Mouse (Mus musculus): ENCODE data around the gene Alox8.

Gene Alox8

DNA sequence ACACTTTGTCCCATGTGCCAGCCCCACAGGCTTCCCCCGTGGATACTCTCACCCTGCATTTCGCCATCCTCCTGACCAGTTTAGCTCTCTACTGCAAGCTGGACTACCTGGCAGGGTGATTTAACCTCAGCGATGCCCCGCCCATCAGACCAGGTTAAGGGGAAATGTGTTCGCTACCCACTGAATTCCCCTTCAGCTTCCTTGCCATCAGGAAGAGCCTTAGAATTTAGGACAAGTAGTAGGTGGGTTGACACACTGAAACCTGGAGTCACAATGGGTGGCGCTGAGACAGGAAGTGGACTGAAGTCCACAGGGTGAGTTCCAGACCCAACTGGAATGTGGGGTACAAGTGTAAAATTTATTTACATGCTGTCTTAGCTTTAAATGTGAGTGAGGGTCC is at the start of gene Alox8:
Gene Alox8 (minus strand): TSS at position 101 of the 400 bp plus-strand sequence.
- DNase-seq (ENCODE audit: low spot score), result no peak

DNA sequence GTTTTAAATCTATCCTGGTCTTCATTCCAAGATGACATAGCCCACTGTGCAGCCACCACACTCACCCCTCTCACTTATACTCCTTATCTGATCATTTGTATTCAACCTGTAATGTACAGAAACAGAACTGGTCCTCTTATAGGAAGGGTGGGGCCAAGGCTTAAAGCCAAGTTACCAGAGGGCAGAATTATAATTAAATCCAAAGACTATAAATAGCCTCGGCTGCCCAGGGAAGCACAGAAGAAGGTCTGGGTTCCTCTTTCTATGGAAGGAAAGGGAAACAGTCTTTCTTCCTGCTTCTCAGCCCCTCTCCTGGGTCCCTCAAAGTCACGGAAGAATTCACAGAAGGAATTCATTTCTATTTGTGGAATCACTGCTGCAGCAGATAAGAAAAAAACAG is 48.0 kb upstream of the Alox8 start:
- DNase-seq (ENCODE audit: low spot score), result no peak

DNA sequence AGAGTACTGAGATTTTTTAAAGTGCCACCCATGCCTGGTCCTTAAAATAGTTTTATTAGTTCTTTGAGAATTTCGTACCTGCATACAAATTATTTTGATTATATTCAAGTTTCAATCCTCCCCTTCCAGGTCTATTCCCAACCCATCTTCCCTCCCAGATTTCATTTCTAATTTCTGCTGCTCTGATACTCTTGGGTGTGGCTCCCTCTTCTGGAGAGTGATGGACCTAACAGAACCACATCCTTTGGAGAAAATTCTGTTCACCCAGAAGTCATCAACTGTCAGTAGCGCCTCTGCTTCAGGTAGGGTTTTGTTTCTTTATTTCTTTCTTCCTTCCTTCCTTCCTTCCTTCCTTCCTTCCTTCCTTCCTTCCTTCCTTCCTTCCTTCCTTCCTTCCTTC is 47.3 kb upstream of the Alox8 start:
- no peak for DNase-seq (ENCODE audit: low spot score)

DNA sequence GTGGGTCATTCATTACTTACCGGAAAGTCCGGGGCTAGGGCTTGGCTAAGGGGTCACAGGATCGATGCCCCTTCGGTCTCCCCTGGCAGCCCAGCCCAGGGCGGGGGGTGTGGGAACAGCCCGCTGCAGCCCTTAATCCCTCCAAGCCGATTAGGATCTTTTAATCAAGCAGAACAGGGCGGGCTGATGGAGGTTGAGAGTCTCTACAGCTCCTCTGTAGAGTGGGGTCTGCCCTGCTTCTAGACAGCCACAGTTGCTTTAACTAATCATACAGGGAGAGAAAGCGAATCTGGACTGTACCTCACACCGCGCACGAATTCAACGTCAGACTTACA is 39.2 kb upstream of the Alox8 start, which contains the start of gene Gucy2e:
Gene Gucy2e (minus strand): TSS at position 111 of the 335 bp plus-strand sequence.
- no peak for DNase-seq (ENCODE audit: low spot score)

DNA sequence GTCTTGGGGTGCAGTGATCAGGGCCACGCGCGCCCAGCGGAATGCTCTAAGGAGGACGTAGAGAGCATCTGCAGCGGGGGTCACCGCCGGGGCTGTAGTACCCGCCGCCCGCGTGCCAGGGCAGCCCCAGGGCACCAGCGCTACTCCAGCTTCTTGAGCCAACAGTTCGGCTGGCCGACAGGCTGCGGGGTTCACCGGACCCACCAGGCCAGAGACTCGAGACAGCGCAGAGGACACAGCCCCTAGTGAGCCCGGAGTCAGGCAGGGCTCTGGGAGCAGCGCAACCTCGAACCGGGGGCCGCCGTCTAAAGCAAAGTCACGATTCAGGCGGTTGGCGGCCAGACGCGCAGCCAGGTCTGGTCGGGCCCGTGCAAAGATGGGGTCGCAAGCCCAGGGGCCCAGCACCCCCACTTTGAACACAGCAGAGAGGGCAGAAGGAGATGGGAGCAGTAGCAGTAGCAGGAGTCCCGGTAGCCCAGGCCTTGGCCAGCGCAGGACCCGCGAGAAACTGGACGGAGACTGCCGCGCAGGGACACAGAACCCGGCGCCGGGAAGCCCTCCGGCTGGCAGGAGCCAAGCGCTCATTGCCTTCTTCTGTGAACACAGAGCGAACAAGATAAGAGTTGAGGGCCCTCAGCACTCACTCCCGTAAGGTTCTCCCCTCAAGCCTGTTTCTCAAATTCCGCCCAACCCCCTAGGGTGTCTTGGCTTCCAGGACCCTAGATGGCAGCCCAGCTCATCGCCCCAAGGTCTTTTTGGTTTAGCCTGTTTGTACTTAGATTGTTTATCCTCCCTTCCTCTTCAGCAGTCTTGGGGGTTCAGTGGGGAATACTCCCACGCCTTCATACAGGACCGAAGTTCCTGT is 38.6 kb upstream of the Alox8 start:
- DNase-seq (ENCODE audit: low spot score), result no peak

DNA sequence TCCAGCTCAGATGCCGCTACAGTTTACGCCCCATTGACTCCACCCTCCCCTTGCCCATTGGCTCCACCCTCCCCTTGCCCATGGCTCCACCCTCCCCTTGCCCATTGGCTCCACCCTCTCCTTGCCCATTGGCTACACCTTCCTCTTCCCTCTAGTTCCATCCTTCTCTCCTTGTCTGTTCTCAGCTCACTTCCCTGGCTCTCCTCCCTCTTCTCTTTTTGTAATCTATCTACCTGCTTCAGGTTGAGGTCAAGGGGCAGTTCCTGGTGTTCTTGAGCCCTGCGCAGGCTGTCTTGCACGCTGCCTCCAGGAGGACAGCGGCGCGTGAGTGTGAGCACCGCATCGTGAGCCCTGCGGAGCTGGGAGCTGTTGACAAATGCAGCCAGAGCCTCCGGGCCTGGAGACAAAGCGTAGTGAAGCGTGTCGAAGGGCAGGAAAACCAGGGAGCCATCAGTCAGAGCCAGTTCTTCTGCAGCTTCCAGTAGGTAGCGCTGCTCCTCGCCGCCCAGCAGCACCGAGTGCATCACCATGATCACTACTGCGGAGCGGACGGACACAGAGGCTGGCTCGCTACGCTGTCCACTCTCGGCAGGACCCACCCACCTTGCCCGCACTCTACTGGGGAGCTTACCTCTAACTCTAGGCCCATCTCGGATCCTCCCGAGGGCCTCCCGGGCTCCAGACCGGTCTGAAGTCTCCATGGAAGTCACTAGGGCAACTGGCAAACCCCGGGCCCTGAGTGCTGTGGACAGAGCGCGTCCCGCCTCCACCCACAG is 37.8 kb upstream of the Alox8 start:
- peak; percentile 69 for DNase-seq (ENCODE audit: low spot score)

DNA sequence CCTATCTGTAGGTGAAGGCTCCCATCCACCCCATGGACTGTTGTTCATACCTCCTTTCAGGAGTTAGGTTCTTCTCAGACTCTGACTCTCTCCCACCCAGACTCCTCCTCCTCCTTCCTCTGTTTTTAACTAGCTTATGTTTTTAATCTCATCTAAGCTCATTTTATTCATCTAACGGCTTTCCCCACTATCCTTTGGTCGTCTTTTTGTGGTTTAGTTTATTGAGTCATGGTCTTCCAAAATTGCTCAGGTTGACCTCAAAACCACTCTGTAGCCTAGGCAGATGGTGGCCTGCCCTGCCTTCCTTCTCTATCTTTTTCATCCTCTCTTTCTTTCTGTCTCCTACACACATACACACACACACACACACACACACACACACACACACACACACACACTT is 35.5 kb upstream of the Alox8 start:
- no peak for DNase-seq (ENCODE audit: low spot score)

DNA sequence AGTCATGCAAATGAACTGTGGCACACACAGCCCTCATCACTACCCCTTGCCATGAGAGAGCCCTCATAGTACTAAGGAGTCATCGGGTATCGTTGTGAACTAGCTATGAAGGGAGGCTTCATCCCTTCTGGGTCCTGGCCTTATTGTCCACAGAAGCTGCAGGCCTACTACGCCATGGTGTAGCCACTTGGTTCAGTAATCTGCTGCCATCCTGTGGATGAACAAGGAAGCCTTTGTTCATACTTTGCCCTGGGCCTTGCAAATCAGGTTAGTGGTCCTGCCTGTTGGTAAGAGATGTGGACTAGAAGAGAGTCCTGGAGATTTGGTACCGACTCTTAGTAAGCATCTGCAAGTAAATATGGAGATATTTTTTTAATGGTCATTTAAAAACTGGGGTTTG is 32.8 kb upstream of the Alox8 start:
- no peak for DNase-seq (ENCODE audit: low spot score)

DNA sequence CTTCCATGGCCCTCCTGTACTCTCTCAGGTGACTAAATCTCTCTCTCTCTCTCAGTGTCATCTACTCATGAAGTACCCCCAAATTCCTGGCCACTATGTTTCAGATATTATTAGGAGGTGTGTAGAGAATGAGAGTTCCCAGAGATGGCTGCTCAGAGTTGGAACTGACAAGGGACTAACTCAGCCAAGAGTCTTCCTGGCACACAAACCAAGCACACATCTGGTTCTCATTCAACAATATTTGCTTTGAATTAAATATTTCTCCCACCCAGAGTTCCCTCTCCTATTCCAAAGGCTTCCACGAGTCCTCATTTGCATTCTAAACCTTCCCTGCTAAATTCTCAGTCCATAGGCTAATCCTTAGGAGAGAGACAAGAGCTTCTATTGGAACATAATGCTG is 28.1 kb upstream of the Alox8 start:
- DNase-seq (ENCODE audit: low spot score), result no peak

DNA sequence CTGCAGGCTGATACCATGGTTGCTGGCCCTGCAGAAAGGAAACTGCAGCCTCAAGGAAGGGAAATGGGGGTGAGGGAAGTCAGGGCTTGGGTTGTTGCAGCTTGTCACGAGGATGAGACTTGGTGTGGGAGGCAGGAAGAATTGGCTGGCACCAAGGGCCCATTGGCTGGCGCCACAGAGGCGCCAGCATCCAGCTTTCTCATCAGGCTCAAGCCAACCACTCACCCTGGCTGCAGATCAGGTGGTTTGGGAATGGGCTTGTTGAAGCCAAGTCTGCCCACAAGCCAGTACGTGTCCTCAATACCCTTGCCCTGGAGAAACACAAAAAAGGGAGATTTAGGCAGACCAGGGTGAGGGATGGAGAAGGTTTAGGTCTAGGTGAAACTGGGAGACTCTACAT is 25.5 kb upstream of the Alox8 start:
- no peak for DNase-seq (ENCODE audit: low spot score)

DNA sequence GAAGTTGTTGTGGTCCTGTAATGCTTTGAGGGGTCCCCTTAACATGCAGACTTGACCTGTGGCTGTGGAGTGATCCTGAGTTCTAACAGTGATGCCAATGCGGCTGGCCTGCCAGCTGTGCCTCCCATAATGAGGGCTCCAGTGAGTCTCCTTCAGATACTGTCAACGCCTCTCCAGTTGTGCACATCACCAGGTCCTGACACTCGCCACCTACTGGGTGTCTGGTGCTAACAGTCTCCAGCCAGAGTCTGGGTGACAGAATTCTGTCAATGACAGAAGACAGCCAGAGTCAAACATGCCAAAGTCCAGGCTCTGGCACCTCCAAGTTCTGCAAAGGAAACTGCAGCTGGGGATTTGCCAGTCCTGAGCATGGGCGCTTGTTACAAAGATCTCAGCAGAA is 23.4 kb upstream of the Alox8 start:
- no peak for DNase-seq (ENCODE audit: low spot score)

DNA sequence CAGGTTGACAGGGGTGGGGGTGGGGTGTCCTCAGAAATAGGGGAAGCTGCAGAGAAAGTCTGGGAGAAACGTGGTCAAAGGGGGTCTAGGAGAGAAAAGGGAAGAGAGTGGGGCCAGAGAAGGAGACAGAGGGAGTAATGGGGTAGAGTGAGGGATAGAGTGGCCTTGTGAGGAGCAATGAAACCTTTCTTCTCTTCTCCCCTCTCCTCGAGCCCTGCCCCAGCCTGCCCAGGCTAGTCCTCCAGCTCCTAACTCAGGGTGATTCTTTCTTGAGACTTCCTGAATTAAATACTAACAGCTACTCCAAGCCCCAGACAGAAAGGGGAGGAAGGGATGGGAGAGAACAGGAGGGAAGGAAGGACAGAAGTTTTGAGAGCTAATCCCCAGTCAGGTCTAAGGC is 21.0 kb upstream of the Alox8 start:
- DNase-seq (ENCODE audit: low spot score), result no peak

DNA sequence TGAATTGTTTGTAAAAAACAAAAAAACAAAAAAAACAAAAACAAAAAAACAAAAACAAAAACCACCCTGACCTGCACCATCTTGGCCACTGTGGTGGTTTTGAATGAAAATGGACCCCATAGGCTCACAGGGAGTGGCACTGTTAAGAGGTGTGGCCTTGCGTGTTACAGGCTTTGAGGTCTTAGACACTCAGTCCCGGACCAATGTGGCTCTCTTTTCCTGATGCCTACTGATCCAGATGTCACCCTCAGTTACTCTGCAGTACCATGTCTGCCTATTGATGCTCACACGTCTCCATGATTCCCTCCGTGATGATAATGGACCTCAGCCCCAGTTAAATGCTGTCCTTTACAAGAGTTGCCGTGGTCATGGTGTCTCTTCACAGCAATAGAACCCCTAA is 19.8 kb upstream of the Alox8 start:
- no peak for DNase-seq (ENCODE audit: low spot score)

DNA sequence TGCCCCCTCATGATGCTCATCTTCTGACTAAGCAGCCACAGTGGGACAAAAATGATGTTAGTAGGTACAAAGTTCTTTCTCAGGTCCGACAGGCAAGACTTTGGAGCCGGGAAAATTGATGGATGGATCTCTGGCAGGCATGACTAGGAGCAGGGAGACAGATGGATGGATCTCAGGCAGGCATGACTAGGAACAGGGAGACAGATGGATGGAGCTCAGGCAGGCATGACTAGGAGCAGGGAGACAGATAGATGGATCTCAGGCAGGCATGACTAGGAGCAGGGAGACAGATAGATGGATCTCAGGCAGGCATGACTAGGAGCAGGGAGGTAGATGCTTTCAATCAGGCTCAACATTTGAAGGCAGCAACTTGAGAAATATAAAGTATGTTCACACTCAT is 13.8 kb upstream of the Alox8 start:
- DNase-seq (ENCODE audit: low spot score), result no peak

DNA sequence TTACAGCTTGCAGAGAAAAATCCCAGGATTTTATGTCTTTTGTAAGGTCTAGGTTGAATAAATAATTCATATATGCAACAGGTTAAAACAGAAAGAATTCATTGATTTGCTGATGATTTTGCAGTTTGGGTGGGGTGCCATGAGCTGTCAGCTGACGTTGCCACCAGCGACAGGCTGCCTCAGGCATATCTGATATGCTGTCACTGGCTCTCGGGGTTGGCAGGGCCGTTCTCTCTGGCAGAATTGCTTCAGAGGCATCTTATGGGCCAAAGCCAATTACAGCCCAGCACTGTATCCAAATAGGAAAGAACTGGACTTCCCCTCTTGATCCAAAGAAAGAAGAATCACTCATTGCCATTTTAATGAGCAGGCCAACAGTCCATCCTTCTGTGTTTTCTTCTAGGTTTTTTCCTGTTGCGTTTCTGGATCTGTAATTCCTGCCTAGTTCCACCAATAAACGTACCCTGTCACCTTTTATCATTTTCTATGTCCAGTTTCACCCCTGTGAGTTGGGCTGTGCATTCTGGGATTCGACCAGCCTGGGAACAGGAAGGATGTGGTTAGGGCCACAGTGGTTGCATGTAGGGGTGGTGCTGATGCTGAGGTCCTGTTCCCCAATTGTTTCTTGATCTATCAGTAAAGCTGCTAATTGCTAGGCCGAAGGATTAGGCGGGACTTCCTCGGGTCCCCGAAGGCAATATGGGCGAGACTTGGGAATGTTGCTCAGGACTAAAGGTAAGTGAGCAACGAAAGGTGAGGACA is 5.0 kb upstream of the Alox8 start:
- no peak for DNase-seq (ENCODE audit: low spot score)

DNA sequence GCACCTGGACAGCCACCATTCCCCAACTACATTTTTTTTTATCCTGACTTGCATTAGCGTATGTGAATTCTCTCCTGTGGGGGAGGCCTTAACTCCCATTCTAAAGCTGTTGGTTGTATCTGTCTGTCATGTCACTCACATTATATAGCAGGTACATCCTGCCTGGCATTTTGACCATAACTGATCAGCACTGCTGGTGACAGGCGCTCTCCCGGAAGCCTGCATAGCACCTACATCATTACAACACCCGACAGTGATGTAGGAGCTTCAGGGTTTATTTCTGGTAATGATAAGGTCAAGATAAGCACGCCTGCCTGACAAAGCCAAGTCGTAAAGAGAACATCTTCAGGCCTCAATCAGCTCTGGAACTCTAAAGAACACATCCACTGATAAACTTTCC is 2.6 kb upstream of the Alox8 start:
- DNase-seq (ENCODE audit: low spot score), result no peak

DNA sequence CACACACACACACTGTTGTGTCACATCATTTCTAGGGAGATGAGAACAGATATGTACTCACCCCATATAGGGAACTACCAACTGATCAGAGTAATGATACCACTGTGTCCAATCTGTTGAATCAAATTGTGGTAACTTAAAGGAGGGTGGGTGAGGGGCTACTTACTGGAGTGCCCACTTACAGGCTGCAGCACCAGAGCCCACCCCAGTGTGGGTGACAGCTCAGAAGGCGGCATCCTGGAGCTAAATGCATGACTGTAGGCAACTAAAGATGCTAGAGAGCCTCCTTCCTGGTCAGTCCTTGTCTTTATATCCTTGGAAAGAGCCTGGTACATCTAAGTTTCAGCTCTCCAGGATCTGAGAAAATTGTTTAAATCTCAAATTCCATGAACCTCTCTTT is 1.6 kb upstream of the Alox8 start:
- DNase-seq (ENCODE audit: low spot score), result no peak

DNA sequence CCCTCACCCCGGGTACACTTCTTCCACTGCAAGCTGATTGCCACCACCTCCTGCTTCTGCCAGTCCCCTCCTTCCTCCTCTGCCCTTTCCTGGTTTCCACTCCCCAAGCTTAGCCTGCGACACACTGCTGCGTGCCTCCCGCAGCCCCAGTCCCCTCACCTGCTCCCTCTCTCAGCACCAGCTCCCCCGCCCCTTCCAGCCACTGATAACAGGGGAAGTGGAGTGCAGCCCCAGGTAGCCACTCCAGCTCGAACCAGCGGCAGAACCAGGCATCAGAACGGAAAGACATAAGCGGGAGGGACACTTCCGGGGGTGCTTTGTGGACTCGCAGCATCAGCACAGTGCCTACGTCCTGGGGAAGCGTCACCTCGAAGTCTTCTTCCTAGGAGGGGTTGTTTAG is 449 bp downstream of the Alox8 start:
- DNase-seq (ENCODE audit: low spot score), result no peak

DNA sequence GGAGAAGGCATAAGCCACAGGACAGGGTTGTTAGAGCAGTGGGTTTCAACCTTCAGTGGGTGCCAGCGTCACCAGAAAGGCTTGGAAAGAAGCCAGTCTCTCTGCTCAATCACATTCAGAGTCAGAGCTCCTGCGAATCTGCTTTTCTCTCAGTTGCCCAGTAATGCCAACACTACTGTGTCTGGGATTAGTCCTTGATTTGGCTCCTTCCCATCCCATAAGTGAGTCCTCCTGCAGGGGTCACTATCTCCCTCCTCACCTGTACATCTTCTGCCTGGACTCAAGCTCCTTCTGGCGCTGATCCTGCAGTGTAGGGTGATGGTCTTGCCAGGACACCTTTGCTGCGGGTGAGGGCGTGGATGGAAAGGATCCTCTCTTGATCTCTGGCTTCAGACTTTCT is 877 bp downstream of the Alox8 start:
- no peak for DNase-seq (ENCODE audit: low spot score)

DNA sequence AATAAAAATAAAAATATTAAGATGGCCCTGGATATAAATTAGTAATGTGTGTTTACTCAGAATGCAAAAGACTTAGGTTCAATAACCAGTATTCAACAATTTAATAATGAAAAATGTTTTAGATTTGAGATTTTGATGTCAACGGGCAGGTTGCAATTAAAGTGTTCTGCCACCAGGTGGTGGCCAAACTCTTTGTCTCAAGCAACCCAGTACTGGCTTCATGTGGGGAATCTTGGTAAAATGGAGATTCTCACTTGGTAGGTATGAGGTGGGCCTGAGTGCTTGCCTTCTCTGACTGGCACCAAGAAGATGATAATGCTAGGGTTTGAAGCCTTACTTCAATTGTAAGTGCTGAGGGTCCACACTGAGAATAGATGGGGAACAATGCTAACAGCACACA is 4.8 kb downstream of the Alox8 start:
- DNase-seq (ENCODE audit: low spot score), result peak; percentile 27

DNA sequence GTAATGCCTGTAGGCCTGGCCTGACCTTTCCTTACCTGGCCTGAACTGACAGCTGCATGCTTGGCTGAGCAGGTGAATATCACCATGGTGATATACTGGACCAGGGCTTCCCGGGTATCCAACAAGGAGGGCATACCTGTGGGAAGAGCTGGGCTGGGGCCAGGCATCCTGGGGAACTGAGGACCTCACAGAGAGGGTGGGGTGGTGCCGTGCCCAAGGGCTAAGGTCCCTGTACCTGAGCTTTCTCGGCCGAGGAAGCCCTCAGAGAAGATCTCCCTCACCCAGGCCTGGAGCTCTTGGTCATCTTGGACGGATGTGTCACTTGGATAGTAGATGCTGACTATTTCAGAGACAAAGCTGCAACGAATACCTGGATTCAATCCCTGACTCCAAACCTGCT is 11.7 kb downstream of the Alox8 start:
- no peak for DNase-seq (ENCODE audit: low spot score)

DNA sequence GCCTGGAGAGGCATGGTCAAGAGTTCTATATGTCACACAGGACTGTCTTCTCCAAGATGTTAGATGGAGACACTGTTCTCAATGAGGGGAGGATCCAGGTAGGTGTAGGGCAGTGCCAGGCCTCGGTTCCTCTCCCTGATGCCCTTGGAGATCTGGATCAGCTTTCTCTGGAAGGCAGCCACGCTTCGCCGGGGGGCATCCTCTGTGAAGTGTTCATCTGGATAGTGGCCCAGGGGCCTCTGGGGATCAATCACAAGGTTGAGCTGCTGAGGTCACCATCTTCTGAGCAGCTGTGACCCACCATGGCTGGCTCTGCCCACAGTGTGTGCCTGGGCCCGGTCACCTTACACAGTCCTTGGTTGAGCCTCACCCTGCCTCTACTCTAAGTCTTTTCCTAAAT is 12.6 kb downstream of the Alox8 start:
- DNase-seq (ENCODE audit: low spot score), result no peak

DNA sequence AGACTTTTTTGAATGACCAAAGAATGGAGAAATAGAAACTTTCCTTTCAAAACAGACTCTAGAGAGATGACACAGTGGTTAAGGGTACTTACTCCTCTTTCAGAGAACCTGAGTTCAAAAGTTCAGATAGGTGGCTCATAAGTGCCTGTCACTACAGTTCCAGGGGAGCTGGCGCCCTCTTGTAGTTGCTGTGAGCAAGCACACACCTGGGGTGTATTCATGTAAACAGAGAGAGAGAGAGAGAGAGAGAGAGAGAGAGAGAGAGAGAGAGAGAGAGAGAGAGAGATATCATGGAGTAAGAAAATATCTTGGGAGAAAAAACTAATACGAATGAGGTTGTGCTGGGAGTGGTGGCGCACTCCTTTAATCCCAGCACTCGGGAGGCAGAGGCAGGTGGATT is 17.5 kb downstream of the Alox8 start:
- DNase-seq (ENCODE audit: low spot score), result no peak

Data from ovary, postnatal 36 days (tissue).